Mouse (Mus musculus): ENCODE data around the gene Fgr.

Fgr gene

DNA sequence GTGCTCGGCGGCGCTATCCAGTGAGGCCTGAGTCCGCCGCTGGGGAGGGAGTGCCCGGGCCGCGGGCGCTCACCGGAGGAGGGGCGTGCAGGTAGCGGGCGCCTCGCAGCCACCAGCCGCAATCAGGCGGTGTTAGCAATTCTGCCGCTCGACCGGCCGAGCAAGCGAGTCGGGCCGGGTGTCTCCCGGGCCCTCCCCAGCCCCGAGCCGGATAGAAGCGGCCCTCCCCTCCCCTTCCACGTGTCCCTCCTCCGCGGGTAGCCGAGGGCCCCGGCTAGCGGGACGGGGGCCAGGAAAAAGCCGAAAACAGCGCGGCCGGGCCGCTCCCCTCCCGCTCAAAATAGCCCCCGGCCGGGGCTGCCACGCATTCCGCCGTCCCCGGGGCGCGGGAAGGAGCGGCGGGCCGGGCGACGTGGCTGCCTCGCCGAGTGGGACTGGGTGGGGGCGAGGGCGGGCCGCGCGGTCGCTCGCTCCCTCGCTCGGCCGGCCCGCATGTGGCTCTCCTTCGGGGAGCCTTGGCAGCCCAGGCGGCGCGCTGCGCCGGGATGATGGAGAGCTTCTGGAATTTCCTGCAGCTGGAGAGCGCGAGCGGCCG lies 64.7 kb downstream of the Fgr start:
- peak; percentile 53 for DNase-seq

GRCm38 (mm10) chr4:133039116-133039819 lies 65.4 kb downstream of the Fgr start:
- DNase-seq, result peak; percentile 65

GRCm38 (mm10) chr4:133039832-133040231 lies 65.9 kb downstream of the Fgr start:
- no peak for DNase-seq

GRCm38 (mm10) chr4:133040241-133040904 lies 66.5 kb downstream of the Fgr start:
- no peak for DNase-seq

GRCm38 (mm10) chr4:133042244-133042643 lies 68.3 kb downstream of the Fgr start:
- no peak for DNase-seq

DNA sequence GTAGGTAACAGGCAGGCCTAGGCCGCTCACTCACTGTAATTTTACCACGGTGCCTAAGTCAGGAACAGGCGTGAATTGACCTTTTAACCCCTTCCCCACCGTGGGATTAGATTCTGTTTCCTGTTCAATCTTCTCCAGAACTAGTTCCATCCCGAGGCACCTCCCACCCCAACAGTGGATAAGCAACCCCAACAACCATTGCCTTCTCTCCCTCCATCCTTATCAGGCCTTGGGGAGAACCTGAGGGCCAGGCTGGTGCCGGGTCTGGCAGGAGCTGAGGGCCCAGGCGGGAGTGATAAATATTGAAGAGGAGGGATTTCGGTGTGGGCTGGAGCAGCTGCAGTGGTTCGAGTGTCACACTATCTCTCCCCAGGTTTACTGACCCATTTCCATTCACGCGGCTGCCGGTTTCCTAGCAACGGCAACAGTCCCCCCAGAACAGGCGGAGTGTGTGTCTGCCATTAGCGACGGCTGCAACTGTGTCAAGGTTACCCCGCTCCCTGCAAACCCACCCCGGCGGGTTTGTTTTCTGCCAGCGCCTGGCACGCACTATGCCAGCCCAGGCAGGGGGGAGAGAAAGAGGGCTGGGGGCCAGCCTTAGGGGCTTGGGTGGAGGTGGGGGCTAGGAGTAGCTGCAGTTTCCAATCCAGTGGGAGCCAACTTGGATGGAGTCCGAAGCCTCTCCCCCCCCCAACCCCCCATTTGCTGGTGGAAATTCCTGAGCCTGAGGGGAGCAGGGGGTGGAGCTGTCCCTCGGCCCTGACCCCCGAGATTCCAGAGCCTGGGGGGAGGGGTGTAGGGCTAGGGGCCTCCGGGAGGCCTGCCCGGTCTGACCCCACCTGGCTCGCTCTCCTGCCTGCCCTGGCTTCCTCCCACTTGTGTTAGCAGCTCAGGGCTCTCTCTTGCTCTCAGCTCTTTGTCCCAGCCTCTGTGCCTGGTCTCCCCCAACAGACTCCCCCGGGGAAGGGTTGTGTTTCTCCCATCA lies 69.0 kb downstream of the Fgr start:
- DNase-seq, result no peak

GRCm38 (mm10) chr4:133043798-133044646 lies 70.1 kb downstream of the Fgr start:
- no peak for DNase-seq

DNA sequence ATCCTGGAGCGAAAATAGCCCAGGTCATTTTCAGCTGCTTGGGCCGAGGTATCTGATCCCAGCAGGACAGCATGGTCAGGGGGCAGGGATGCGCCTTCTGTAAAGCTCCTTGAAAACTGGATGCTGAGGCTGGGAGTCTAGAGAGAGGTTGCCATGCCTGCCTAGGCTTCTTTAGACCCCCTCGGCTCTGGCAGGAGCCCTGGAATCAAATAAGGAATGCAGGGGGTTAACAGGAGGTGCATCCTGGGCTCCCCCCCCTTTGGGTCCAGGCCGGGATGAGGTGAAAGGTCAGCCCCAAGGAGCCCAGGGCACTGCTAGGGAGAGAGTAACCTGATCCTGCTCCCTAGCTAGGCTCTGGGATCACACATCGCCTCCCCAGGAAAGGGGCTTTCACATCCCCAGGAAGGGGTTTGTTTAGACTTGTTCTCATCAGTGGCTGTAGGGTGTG lies 70.8 kb downstream of the Fgr start:
- no peak for DNase-seq

- DNase-seq, result no peak
These were observed 72.0 kb downstream of the Fgr start for GRCm38 (mm10) chr4:133045771-133046474.

GRCm38 (mm10) chr4:133046691-133047352 lies 72.9 kb downstream of the Fgr start:
- no peak for DNase-seq

- DNase-seq, result no peak
These were observed 73.6 kb downstream of the Fgr start for GRCm38 (mm10) chr4:133047353-133048105.

DNA sequence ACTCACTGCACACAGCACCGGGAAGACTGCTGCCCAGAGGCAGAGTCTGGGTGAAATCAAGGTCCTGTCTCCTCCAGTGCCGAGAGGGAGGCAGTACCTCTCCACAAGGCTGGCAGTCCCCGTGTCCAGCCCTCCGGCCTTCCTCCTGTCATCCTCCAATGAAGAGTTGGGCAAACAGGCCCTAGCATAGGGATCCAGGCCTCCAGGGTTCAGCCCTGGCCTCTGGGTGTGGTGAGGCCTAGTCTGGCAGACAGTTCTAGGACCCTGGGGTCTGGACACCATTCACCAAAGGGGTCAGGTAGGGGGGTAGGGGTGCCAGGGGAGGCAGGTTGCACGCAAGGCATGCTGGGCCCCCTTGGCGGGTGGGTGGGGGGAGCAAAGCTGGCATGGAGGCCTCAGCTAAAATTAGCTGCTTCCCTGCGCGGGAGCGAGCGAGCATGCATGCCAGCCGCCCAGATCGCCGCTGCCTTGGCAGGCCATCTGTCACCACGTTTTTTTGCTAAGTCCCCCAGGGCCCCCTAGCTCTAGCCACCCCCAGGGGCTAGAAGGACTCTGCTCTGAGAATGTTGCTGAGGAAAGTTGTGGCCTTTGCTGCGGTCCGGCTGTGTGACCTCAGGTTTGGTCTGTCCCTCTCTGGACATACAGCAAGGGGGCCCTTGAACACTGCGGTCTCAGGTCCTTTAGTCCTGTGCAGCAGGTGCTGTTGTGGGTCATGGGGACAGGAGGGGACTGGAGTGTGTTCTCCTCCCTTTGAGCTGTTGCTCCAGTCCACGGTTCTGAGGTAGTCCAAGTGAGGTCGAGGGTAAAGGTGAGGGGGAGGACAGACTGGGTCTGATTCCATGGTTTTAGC lies 75.4 kb downstream of the Fgr start:
- no peak for DNase-seq

- DNase-seq, result no peak
These were observed 76.4 kb downstream of the Fgr start for GRCm38 (mm10) chr4:133050196-133050836.

DNA sequence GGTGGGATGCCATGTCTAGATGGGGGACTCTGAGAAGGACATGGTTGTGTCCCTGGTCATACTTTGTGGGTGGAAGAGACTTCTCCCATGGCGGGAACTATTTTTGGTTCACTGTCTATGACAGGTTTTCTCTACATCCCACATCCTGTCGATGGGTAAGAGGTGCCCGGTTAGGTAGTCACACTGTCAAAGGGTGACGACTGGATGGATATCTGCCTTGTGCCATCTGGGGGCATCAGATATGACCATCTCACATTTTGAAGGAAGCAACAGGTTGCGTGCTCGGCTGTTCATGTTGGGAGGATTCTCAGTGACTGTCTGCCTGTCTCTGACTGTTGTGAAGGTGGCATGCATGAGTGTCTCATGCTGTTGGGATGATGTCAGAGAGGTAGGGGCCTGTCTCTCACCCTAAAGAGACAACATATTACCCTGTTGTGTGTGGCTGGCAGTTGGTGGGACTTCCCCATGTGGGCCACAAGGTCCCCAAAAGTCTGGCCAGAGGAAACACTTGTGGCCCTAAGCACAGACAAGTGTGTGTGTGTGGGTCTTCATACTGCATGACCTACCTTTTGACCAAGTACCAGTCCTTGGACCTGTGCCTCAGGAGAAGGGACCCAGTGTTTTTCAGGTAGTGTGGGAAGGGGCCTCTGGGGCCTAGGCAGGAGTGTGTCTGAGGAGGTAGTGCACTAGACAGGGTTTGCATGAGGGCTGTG lies 77.1 kb downstream of the Fgr start:
- DNase-seq, result no peak

- DNase-seq, result no peak
These were observed 77.6 kb downstream of the Fgr start for GRCm38 (mm10) chr4:133051550-133051865.

Measured in thymus, postnatal 4 days (tissue).